ENCODE assay signal across 26 mouse cellular contexts in genomic region chr9:102884703-102885102, GRCm38 (mm10).
"Had no signal": no experiment of that assay in that cellular context is flagged by ENCODE, and none has a peak within 500 bp of the region (broad histone marks: within the 10 kb centered on the region; RNA-seq: fewer than 3 reads in every experiment).

No protein-coding gene starts in this region.

- H3K27ac ChIP-seq: gastrocnemius, adult 2 months; heart, adult 2 months; heart, embryonic 10.5 days; hindbrain, embryonic 10.5 days; hindbrain, embryonic 12.5 days; hindbrain, embryonic 14.5 days; kidney, embryonic 15.5 days; kidney, postnatal 0 days; limb, embryonic 13.5 days; limb, embryonic 15.5 days; liver, embryonic 12.5 days had no signal

- DNase-seq: gastrocnemius, adult 2 months; gastrocnemius, postnatal 10 days; gastrocnemius, postnatal 25 days; heart, adult 2 months; heart, postnatal 10 days; heart, postnatal 4 days; kidney, adult 11 months; kidney, adult 2 months; kidney, adult 9 months; kidney, postnatal 14 days; kidney, postnatal 36 days; layer of hippocampus, adult 9-11 months; layer of hippocampus, postnatal 36 days; left cerebral cortex, postnatal 4 days had no signal

- H3K9ac ChIP-seq: heart, embryonic 12.5 days; hindbrain, embryonic 12.5 days; hindbrain, embryonic 14.5 days; kidney, embryonic 15.5 days; limb, embryonic 13.5 days; limb, embryonic 15.5 days; liver, embryonic 12.5 days had no signal

- ATAC-seq: hindbrain, embryonic 16.5 days; intestine, embryonic 16.5 days; liver, embryonic 12.5 days had no signal

- H3K27me3 ChIP-seq: heart, embryonic 12.5 days; hindbrain, embryonic 12.5 days; kidney, embryonic 15.5 days; limb, embryonic 13.5 days; limb, embryonic 15.5 days; liver, embryonic 12.5 days had no signal

- H3K9me3 ChIP-seq: heart, embryonic 10.5 days; heart, embryonic 12.5 days; hindbrain, embryonic 10.5 days; hindbrain, embryonic 12.5 days; kidney, embryonic 15.5 days; limb, embryonic 13.5 days; limb, embryonic 15.5 days; liver, embryonic 12.5 days had no signal

- H3K4me2 ChIP-seq: heart, embryonic 12.5 days; hindbrain, embryonic 12.5 days; hindbrain, embryonic 14.5 days; kidney, embryonic 15.5 days; limb, embryonic 13.5 days; limb, embryonic 15.5 days; liver, embryonic 12.5 days had no signal

- H3K4me1 ChIP-seq: heart, embryonic 10.5 days; hindbrain, embryonic 10.5 days; hindbrain, embryonic 12.5 days; limb, embryonic 13.5 days; limb, embryonic 15.5 days had no signal

- H3K4me3 ChIP-seq: gastrocnemius, adult 2 months; heart, adult 2 months; heart, embryonic 10.5 days; heart, embryonic 12.5 days; hindbrain, embryonic 10.5 days; hindbrain, embryonic 12.5 days; kidney, embryonic 15.5 days; limb, embryonic 13.5 days; limb, embryonic 15.5 days; liver, embryonic 12.5 days had no signal
